Mouse (Mus musculus): ENCODE measurements around the gene Sept4.

- TF ChIP-seq TAL1 (IDR thresholded peaks at IDR 0.05; ENCODE audit: low read length) (no peak), GATA1 (IDR thresholded peaks at IDR 0.05; ENCODE audit: low read length) (no peak)
Measured at GRCm38 (mm10) chr11:87611547-87611946, 42.8 kb downstream of the Sept4 start.

All from erythroblast, embryonic 14.5 days (primary cell).